Mouse (Mus musculus) left cerebral cortex, postnatal 36 days (tissue): ENCODE measurements at regions not wholly inside any gene's neighbourhood (a gene's known extent, or its start where the extent isn't known, plus 50 kb on each side); places are given as distances from the start of the nearest gene placed in this dataset.

Experiments
- DNase-seq, 2 experiments: peaks; one replicate each; pipeline ENCODE4 v3.0.0; 2021 to 2022; ENCODE audit warnings: low spot score in 2 of 2, mixed read lengths in 1 of 2
- intact Hi-C: fragments of 180-260 bp; cut with DNase I; formaldehyde crosslinking; loops from one replicate; pipeline ENCODE4 v1.15.1; 2025

GRCm38 (mm10) chr14:24731872-24732525, 245.1 kb downstream of the Rps24 start:
- intact Hi-C loops, result no loop called here
- DNase-seq, result peak in 1 of 2 experiments; percentile 17

GRCm38 (mm10) chr14:24733326-24733725, 246.4 kb downstream of the Rps24 start:
- intact Hi-C loops, result no loop called here
- DNase-seq, result peak in 1 of 2 experiments; percentile 22

- intact Hi-C loops, result no loop called here
- no peak for DNase-seq
Measured at GRCm38 (mm10) chr14:24738869-24739268, 251.9 kb downstream of the Rps24 start.

- no peak for DNase-seq
- intact Hi-C loops, result no loop called here
Measured at GRCm38 (mm10) chr14:24744451-24744850, 257.5 kb downstream of the Rps24 start.

GRCm38 (mm10) chr14:24745730-24746129, 258.8 kb downstream of the Rps24 start:
- intact Hi-C loops, result no loop called here
- DNase-seq, result no peak

- DNase-seq, result no peak
- intact Hi-C loops, result no loop called here
Measured at GRCm38 (mm10) chr14:24747471-24747795, 260.5 kb downstream of the Rps24 start.

GRCm38 (mm10) chr14:24747796-24748496, 261.0 kb downstream of the Rps24 start:
- intact Hi-C loops, result no loop called here
- no peak for DNase-seq

GRCm38 (mm10) chr14:24748497-24748862, 261.6 kb downstream of the Rps24 start:
- DNase-seq, result no peak
- intact Hi-C loops, result no loop called here

- DNase-seq, result no peak
- intact Hi-C loops, result no loop called here
Measured at GRCm38 (mm10) chr14:24749313-24749712, 262.4 kb downstream of the Rps24 start.

- intact Hi-C loops, result no loop called here
Measured at GRCm38 (mm10) chr14:24751227-24751626, 264.3 kb downstream of the Rps24 start.

GRCm38 (mm10) chr14:24754753-24755152, 267.8 kb downstream of the Rps24 start:
- intact Hi-C loops, result no loop called here
- no peak for DNase-seq

More at GRCm38 (mm10) chr14:24751227-24751626, 264.3 kb downstream of the Rps24 start:
- no peak for DNase-seq

- intact Hi-C loops, result no loop called here
- no peak for DNase-seq
Measured at GRCm38 (mm10) chr14:24755426-24756117, 268.6 kb downstream of the Rps24 start.

- intact Hi-C loops, result no loop called here
- DNase-seq, result no peak
Measured at GRCm38 (mm10) chr14:24757302-24757701, 270.4 kb downstream of the Rps24 start.

GRCm38 (mm10) chr14:24757843-24758242, 270.9 kb downstream of the Rps24 start:
- intact Hi-C loops, result no loop called here

GRCm38 (mm10) chr14:24760926-24761325, 274.0 kb downstream of the Rps24 start:
- DNase-seq, result no peak
- intact Hi-C loops, result no loop called here

More at GRCm38 (mm10) chr14:24757843-24758242, 270.9 kb downstream of the Rps24 start:
- no peak for DNase-seq

- DNase-seq, result no peak
- intact Hi-C loops, result no loop called here
Measured at GRCm38 (mm10) chr14:24762468-24763274, 275.7 kb downstream of the Rps24 start.

- intact Hi-C loops, result no loop called here
Measured at GRCm38 (mm10) chr14:24763275-24763812, 276.4 kb downstream of the Rps24 start.

GRCm38 (mm10) chr14:24763845-24764244, 276.9 kb downstream of the Rps24 start:
- no peak for DNase-seq
- intact Hi-C loops, result no loop called here

More at GRCm38 (mm10) chr14:24763275-24763812, 276.4 kb downstream of the Rps24 start:
- DNase-seq, result no peak

GRCm38 (mm10) chr14:24766260-24766659, 279.3 kb downstream of the Rps24 start:
- intact Hi-C loops, result no loop called here
- DNase-seq, result no peak

GRCm38 (mm10) chr14:24766690-24767089, 279.8 kb downstream of the Rps24 start:
- intact Hi-C loops, result no loop called here
- no peak for DNase-seq
